Mouse (Mus musculus) adrenal gland, adult 18-20 months (tissue): Measurements from ENCODE around the gene Bbip1. TPM values are rescaled to one million over a fixed set of nuclear protein-coding genes. Genes with fewer than 3 reads are reported as not detected.
"Not testable (repeated sequence)": the region's sequence is repeated elsewhere in the genome, so short reads cannot be mapped to it uniquely, and the experiment has no call there.

ENCODE experiments used
- DNase-seq, 2 experiments: peaks; one replicate each; pipeline ENCODE4 v3.0.0; 2021 to 2022; ENCODE audit warnings: low spot score in 2 of 2
- total RNA-seq, 2 experiments: library from RNA; stranded (reverse); gene quantifications; 1 replicate in 1 of 2; 2 replicates in 1 of 2; pipeline ENCODE4 v1.2.3; 2021

Bbip1 gene
- total RNA-seq, 2 experiments from 2014 or later = 21.0 to 27.3 TPM

GRCm38 (mm10) chr19:53926705-53927104, 17.7 kb downstream of the Bbip1 start:
- DNase-seq = no peak

GRCm38 (mm10) chr19:53925338-53925751, 19.1 kb downstream of the Bbip1 start:
- DNase-seq = no peak

- not testable (repeated sequence) for DNase-seq
These were observed 22.4 kb downstream of the Bbip1 start for GRCm38 (mm10) chr19:53921996-53922395.

- no peak for DNase-seq
These were observed 24.9 kb downstream of the Bbip1 start for GRCm38 (mm10) chr19:53919541-53919940.

GRCm38 (mm10) chr19:53914950-53915349, 29.5 kb downstream of the Bbip1 start:
- no peak for DNase-seq

- not testable (repeated sequence) for DNase-seq
These were observed 37.7 kb downstream of the Bbip1 start for GRCm38 (mm10) chr19:53906703-53907070.

GRCm38 (mm10) chr19:53906033-53906702, 38.3 kb downstream of the Bbip1 start:
- no peak for DNase-seq

- DNase-seq = no peak
These were observed 39.5 kb downstream of the Bbip1 start for GRCm38 (mm10) chr19:53904833-53905480.

- DNase-seq = peak; percentile 57 to 63
These were observed 40.7 kb downstream of the Bbip1 start for GRCm38 (mm10) chr19:53903507-53904321.

- peak; percentile 90 to 91 for DNase-seq
These were observed 41.5 kb downstream of the Bbip1 start for GRCm38 (mm10) chr19:53902739-53903487.

- no peak for DNase-seq
These were observed 42.3 kb downstream of the Bbip1 start for GRCm38 (mm10) chr19:53901931-53902738.

- DNase-seq = no peak
These were observed 44.4 kb downstream of the Bbip1 start for GRCm38 (mm10) chr19:53899941-53900610.

- no peak for DNase-seq
These were observed 45.2 kb downstream of the Bbip1 start for GRCm38 (mm10) chr19:53898970-53899900.

GRCm38 (mm10) chr19:53898498-53898897, 45.9 kb downstream of the Bbip1 start:
- no peak for DNase-seq

- no peak for DNase-seq
These were observed 46.4 kb downstream of the Bbip1 start for GRCm38 (mm10) chr19:53898046-53898445.

GRCm38 (mm10) chr19:53894538-53895121, 49.8 kb downstream of the Bbip1 start:
- no peak for DNase-seq

GRCm38 (mm10) chr19:53893711-53894171, 50.7 kb downstream of the Bbip1 start:
- no peak for DNase-seq

GRCm38 (mm10) chr19:53892838-53893359, 51.5 kb downstream of the Bbip1 start:
- no peak for DNase-seq
